Mouse (Mus musculus): ENCODE measurements around the gene Hadhb.

Gene Hadhb

DNA sequence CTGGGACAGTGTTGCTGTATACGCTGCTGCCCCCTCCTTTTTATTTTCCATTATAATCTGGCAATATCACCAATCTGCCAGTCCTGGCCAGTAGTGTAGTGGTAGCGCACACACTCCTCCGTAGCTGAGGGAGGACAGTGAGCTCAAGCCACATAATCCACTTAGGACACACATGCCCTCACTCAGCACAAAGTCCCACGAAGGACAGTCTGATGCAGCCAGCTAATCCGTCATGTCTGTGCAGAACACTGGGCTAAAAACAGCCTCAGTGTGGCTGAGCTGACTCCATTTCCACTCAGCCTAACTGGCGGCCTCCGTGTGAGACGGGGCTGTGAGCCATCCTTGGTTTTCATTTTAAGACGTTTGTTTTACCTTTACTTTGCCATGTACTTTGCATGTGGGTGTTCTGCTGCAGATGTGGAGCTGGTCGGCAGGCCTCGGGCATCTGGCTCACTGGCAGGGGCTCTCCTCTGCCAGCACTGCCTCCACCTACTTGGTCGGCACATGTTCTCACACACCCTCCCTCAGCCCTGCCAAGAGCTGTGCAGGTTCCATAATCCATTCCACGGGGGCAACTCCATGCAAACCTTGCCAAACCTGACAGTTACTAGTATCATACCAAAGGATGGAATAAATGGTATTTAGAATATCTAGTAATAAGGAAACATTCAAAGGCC lies 27.0 kb upstream of the Hadhb start:
- no peak for DNase-seq (ENCODE audit: low read depth, low spot score)

DNA sequence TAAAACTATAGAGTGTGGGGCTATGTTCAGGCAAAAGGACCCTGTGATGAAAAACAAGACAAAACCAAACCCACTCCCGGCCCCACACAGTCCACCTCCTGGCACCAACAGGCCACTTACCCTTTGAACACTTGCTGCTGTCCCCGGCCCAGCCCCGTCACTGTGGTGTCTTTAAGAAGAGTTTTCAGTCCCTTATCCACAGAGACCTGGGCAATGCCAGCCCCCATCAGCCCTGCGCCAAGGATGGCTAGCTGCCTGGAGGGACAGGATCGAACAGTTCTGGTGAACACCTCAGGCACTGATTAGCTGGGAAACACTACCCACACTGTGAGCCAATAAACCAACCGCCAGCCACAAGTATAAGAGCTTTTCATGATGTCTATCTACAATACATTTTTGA lies 26.4 kb upstream of the Hadhb start:
- DNase-seq (ENCODE audit: low read depth, low spot score) = no peak

DNA sequence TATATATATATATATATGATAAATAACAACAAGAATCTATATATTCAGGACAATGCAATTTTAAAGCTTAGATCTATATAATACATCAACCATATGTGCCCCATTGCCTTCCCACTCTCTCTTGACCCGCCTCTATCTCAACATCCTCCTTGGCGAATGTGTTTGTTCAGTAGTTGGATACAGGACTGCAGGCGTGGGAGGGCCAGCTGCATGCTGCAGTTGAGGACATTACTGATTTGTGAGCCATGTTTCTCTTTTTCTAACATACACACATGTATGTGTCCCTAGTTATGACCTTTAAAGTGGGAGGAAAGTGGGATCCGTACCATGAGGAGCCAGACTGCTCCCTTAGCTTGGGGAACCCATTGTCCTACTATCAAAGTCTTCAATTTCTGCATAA lies 23.8 kb upstream of the Hadhb start:
- no peak for DNase-seq (ENCODE audit: low read depth, low spot score)

DNA sequence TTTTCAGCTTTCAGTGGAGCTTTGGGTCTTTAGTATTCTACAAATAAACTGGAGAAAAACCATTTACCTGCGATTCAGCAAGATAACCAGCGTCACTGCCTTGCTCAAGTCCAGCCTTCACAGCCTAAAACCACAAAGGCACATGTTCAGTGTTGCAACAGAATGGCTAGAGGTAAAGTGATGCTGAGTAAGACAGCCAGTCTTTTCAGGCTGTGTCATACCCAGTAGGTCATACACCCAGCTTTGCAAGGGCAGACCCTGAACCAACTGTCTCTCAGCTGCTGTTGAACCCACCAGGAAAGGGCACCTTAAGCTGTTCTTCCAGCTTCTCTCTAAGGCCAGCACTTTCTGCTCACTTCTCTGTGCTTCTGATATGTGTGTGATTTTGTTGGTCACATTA lies 22.9 kb upstream of the Hadhb start:
- no peak for DNase-seq (ENCODE audit: low read depth, low spot score)

DNA sequence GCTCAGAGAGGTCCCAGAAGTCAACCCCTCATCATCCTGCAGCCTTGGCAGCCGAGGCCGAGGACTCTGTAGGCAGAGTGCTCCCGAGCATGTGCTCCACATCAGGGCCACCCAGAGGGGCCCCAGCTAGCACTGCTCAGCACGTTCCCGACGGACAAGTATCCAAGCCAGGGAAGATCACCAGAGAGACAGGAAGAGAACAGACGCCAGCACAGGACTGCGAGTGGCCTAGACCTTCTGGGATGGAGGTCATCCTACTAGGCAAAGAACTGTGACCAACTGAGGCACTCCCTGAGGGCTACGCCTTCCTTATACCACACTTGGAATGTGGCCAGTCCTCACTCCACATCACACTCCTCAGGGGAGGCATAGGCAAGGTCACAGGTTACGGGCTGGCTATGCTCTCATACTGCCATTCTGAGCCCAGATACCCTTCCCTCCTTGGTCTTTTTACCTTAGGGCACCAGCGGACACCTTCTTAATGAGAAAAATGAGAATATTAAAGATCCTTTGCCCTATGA lies 19.3 kb upstream of the Hadhb start:
- no peak for DNase-seq (ENCODE audit: low read depth, low spot score)

DNA sequence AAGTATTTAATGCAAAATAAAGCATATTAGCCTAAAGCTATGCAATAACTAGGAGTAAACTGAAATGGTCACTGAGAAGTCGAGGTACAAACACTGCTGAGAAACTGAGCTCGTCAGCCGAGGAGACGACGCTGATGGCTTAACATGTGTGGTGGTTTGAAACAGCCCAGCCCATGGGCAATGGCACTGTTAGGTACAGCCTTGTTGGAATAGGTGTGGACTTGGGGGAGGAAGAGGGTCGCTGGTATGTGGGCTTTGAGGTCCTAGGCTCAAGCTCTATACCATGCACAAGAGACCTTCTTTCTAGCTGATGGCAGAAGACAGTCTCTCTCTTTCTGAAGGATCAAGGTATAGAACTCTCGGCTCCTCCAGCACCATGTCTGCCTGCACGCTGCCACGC lies 17.8 kb upstream of the Hadhb start:
- no peak for DNase-seq (ENCODE audit: low read depth, low spot score)

DNA sequence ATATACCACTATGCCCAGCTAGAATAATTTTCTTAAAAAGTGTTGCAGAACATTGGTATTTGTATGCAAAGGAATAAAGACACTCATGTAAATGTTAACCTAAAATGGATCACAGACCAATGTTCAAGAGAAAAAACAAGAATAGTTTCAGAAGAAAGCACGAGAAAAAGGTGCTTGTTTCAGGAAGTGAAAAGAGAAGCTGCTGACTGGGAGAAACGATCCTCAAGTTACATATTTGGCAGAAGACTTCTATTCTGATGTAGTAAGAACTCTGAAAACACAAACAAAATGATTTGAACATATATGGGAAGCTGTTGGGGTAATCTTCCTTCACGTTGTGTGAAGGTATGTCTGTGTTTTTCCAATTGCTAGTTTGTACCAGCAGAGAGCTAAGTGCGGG lies 16.9 kb upstream of the Hadhb start:
- DNase-seq (ENCODE audit: low read depth, low spot score) = no peak

DNA sequence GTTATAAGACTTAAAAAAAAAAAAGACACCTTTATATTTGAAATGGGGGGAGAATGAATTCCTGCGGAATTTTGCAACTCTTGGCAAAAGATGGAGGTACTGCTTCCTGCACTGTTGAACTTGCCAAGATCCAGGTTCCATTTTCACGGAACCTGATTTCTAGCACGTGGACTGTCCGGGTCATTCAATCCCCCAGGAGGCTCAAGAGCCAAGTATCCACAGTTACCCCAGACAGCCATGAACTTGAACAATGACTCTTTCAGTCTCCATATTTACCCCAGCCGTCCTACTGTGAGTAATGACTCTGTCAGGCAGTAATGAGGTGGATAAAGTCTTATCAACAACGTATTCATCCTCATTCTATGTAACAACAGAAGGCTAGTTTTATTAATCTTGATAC lies 8.5 kb upstream of the Hadhb start:
- no peak for DNase-seq (ENCODE audit: low read depth, low spot score)

DNA sequence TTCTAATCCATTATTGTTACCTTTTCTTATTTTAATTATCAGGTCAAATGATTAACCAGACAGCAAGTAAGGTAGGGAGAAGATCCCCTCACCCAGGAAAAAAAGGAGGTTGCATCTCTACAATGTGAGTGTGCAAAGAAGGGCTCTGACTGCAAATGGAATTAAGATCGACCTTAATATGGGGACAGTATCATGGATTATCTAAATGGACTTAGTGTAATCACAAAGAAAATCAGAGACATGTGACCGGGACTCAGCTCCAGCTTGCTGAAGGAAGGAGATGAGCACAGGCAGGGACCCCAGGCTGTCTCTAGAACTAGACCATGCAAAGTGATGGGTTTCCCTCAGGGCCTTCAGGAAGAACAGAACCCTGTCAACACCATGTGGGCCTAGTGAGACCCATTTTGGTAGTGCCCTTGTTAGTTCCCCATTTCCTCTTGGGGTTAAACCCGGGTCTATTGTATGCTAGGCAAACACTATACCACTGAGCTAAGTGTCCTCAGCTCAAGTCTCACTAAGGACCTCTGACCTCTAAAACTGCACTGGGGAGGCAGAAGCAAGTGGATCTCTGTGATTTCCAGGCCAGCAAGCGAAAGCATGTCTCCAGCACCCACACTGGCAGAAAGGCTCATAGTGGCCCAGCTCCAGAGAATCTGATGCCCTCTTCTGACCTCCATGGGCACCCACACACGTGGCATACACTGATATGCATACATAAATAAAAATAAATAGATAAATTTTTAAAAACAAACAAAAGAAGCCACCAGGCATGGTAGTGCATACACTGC lies 6.7 kb upstream of the Hadhb start:
- DNase-seq (ENCODE audit: low read depth, low spot score) = no peak

DNA sequence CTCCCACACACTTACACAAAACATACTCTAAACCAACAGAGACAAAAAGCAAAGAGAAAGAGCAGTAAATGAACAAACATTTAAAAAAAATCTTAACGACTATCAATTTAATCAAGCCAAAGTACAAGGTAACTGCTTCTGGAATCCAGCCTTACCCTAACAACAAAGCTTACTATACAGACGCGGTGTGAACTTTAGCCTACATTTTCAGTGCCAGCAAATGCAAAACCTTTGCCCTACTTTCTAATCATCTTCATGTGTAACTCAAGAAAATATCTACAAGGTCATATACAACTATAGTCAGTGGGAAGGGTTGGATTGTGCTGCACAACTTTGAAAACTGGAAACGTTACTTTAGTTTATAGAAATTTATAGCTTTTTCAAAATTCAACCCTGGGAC lies 3.0 kb upstream of the Hadhb start:
- no peak for DNase-seq (ENCODE audit: low read depth, low spot score)

DNA sequence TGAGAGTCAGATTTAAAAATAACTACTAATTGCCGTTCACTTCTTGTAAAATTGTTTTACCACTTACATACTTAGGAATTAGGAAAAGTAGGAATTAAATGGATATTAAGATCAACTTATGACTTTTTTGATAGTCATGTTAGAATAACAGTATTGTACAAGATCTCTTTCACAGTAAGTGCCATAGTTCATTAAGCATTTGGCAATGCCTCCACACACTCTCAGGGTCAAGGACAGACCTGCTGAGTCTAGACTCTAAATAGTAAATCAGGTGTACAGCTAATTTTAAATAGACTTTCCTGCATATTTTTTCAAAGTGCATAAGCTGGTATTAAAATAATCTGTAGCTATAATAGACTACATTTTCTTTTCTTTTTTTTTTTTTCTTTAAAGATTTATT lies 2.6 kb upstream of the Hadhb start:
- no peak for DNase-seq (ENCODE audit: low read depth, low spot score)

DNA sequence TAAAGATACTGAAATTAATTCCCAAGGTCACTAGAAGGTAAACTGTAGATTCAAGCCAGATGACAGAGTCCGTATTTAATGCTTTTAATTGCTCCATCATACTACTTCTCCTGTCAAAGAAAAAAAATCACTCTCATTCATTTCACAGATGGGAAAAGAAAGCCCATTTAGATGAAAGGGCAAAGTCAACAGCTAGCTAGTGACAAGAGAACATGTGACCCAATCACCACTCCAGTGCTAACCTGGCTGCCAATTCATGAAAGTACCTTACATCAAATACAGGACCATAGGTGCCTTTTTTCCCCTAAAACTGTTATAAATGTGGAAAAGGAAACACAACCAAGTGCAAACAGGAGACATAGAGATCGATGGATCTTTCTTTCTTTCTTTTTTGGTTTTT lies 1.8 kb upstream of the Hadhb start:
- DNase-seq (ENCODE audit: low read depth, low spot score) = no peak

DNA sequence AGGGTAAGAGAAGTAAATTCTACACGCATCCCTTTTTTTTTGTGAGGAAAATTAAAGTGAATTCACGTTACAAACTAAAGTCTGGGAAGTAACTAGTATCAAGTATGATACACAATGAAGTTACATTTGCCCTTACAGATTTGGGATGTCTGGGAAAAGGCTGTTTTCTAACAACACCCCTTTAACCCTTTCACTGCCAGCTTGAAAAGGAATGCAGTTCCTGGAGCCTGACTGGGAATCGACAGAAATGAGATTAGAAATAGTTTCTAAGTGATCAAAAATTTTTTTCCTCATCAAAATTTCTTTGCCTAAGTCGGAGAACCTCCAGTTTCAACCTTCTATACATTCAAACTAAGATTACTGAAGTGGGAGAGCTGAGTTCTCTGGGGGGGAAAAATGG lies 1.0 kb upstream of the Hadhb start:
- no peak for DNase-seq (ENCODE audit: low read depth, low spot score)

DNA sequence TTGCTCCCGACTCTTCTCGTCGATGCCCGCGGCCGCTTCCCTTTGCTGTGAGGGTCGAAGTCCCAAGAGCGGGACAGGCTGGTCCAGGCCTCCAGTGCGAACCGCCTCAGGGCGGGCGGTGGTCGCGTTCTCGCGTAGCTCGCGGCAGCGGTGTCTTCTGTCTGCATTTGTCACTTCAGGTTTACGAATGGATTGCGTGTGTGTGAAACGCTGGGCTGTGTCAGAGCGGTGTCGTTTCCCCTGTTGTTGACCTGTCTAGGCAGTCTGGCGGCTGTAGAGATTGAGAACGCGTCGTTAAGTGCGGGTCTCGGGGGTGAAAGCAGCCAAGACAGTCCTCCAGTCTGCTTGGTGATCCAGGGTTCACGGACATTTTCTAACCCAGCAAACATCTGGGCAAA lies 346 bp downstream of the Hadhb start:
- no peak for DNase-seq (ENCODE audit: low read depth, low spot score)

DNA sequence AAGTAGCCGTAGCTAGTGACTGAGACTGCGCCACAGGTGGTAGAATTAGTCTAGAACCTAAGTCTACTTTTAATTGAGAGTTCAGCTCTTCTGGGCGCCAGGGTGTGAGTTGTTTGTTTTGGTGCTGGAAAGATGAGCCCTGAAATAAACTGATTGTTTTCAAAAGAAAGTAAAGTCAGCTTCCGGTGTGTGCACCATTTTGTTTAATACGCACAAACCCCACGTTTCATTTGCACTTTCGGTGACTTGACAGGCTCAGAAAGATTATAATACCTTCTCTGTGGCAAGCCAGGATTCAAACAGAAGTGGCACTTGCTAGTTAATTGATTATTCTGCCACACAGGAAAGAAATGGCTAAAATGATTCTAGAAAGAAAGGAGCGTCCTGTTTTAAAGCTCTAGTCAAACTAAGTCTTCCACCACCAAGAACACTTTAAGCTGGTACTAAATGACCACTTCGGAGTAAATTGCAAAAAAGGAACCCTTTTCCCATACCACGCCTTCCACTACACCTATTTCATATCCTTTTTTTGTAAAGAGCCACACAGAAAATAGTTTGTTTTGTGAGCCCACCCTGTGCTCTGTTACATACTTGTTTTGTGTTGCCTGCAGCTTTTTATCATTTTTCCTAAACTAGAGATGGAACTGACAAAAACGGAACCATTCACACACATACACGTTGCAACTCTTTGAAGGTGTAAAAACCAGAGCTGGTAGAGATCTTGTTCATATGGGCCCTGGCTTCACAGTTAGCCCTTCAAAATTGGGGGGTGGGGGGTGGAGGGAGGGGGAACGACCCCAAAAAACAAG lies 977 bp downstream of the Hadhb start:
- DNase-seq (ENCODE audit: low read depth, low spot score) = no peak

DNA sequence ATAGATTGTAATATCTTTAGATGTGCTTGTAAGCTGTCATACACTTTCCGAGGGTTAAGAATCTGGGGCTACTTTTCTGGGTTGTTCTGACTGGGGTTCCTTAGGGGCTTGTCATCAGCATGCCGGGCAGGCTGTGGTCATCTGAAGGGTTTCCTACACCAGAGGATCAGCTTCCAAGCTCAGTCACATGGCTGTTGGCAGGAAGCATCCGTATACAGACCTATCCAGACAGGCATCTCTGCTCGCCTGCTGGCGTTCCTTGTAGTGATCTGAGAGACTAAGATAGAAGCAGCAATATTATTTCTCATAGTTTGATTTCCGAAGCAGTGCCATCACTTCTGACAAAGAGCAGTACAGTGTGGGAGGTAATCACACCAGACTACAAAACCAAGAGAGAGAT lies 4.6 kb downstream of the Hadhb start:
- no peak for DNase-seq (ENCODE audit: low read depth, low spot score)

DNA sequence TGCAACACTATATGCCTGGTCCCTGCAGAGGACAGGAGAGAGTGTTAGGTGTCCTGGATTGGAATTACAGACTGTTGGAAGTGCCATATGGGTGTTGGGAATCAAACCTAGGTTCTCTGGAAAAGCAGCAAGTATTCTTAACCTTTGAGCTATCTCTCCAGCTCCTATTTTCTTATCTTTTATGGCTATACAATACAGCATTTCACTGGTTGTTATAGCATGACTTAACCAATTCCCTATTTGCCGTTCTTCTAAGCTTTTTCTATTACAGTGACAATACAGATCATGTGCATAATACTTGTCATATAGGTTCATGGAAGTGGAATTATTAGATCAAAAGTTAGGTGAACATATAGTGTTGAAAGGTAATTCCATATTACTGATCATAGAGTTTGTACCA lies 6.8 kb downstream of the Hadhb start:
- no peak for DNase-seq (ENCODE audit: low read depth, low spot score)

DNA sequence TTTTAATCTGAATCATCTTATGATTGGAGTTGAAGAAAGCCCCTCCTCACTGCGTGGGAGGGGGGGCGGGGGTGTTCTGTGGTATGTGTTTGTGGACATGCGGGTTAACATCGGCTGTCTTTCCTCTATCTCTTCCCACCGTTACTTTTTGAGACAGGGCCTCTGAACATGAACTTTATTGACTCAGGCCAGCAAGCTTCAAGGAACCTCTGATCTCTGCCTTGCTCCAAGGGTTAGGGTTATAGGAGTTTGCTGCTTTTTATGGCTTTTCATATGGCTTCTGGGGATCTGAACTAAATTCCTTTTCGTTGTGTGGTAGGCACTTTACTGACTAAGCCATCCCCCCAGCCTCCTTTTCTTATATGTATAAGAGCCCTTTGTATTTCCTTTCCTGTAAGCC lies 7.3 kb downstream of the Hadhb start:
- DNase-seq (ENCODE audit: low read depth, low spot score) = no peak

DNA sequence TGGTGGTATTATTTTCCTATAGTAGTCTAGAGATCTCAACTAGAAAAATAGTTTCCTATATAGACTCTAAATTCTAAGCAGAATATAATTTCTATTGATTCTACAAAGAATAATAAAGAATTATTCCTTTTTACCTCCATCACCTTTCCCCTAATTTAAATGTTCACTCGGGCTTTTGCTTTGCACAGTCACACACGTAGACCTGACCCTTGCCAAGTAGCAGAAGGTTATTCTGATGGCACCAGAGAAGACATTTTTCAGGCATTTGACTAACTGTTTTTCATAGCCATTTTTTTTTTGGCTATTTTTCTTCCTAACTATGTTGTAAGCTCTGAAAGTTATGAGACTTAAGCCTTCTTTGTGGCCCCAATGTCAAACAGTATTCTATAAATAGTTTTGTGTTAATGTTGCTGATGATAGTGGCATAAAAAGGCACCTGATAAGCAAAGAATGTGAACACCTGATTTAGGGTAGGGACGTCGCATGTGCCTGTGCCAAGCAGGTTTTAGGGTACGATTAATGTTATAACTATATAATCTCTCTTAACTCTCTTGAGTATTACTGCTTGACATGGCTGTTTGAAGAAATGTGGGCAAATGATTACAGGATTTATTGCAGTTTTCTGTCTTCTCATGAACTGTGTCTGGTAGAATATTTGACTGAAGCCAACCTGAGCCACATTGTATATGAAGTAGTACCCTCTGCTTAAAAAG lies 10.3 kb downstream of the Hadhb start:
- no peak for DNase-seq (ENCODE audit: low read depth, low spot score)

DNA sequence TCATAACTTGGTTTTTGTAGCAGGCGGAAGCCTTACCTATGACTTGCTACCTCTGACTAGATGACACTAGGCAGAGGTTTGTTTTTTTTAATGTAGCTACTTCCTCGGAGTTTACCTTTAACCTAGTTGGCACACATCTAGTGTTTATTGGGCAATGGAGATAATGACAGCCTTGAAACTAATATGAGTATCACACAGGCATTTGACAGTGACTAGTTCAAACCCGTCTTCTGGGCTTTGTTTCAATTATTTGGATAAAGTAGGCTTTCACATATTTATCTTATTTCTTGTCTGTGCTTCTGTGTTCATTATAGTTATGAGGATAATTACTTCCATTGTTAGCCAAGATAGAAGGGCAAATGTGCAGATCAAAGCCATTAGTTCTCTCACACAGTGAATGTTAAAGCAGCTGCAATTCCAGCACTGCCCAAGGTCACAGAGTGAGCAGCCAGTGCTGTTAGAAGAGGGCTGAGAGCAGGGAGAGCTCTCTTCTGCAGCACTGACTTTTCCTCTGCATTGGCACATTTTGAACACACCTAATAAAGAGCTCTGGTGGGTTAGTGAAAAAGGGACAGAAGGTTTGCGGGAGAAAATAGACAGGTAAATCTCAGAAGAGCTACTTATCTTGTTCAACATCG lies 15.4 kb downstream of the Hadhb start:
- no peak for DNase-seq (ENCODE audit: low read depth, low spot score)

DNA sequence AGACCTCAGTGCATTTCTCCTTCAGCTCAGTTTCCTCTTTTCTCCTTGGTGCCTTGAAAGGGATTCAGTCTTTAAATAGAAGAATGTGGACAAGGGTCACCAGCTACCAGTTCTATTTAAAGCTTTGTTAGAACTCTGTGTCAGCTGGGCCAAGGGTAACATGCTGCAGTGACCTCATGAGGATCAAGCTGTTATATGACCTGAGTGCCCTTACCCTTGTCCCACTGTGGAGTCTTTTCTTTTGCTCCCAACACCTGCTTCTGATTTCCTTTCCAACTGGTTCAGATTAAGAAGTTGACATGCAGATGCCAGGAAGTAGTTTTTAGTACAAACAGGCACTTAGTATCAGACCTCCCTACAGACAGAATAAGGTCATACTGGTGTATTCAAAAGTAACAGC lies 17.1 kb downstream of the Hadhb start:
- DNase-seq (ENCODE audit: low read depth, low spot score) = no peak
